Mouse (Mus musculus): Measurements from ENCODE around the gene Igf2bp3.
A peak's percentile ranks its signal among the peaks of the same experiment; 100 is the strongest.

Gene Igf2bp3

GRCm38 (mm10) chr6:49173674-49174073, 41.1 kb downstream of the Igf2bp3 start:
- no peak for DNase-seq (ENCODE audit: low spot score)

DNA sequence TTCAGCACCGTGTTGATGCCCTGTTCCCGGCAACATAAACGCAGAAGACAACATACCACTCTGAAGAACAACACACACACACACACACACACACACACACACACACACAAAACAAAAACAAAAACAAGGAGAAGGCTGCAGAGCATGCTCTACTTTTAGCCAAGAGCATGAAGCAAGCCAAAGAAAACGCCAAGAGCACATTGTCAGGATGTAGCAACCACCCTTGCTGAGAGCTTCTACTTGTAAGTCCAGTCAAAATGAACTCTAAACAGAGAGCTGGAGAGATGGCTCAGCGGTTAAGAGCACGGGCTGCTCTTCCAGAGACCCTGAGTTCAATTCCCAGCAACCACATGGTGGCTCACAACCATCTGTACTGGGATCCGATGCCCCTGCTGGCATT, 41.5 kb downstream of the Igf2bp3 start:
- no peak for DNase-seq (ENCODE audit: low spot score)

- no peak for DNase-seq (ENCODE audit: low spot score)
These were observed 43.5 kb downstream of the Igf2bp3 start for GRCm38 (mm10) chr6:49171216-49171615.

DNA sequence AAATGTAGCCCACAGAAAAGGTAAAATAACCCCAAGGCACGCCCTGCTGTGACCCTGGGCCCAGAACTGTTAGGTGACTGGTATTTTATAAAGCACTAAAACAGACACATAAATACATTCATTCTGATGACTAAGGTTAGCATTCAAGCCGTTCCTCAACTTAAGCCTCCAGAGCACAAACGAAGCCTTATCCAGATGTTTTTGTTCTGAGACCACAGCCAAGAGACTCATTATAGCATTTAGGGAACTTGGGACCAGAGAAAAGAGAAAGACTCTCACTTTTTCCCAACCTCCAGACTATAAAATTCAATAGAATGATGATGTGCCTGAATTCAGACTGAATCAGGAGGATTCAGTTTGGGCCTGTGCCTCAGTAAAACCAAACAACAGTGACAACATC, 46.1 kb downstream of the Igf2bp3 start:
- no peak for DNase-seq (ENCODE audit: low spot score)

DNA sequence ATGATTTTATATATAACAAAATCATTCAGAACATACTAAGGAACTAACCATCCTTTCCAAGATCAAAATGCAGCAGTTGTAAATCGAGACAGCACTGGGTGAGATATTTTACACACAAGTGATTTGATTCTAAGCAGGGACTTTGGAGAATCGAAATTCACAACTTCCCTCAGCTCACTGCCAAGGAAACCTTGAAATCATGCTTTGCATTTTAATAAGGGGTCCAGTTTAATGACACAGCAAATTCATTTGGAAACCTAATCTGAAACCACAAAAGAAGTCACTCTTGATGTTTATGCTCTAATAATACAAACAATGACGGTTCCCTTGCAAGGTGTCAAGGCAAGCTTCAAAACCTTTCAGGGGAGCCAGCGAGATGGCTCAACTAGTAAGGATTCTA, 47.4 kb downstream of the Igf2bp3 start:
- no peak for DNase-seq (ENCODE audit: low spot score)

- no peak for DNase-seq (ENCODE audit: low spot score)
These were observed 48.4 kb downstream of the Igf2bp3 start for GRCm38 (mm10) chr6:49166318-49166717.

- DNase-seq (ENCODE audit: low spot score) = no peak
These were observed 48.9 kb downstream of the Igf2bp3 start for GRCm38 (mm10) chr6:49165855-49166254.

DNA sequence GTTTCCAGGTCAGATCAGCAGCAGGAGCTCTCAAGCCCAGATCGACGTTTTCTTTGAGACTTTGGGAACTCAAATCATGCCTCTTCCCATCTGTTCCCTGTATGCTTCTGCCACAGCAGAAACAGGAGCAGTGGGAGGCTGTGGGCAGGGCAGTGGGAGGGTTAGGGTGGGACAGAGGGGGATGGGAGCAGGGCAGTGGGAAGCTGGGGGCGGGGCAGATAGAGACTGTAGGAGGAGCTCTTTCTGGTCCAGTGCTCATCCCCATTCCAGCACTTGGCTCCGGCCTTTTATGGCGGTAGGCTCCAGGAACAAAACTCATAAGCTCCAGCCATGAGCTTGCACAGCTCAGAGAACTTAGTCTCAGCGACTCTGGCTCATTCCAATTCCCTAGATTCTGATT, 49.7 kb downstream of the Igf2bp3 start:
- DNase-seq (ENCODE audit: low spot score) = no peak

- no peak for DNase-seq (ENCODE audit: low spot score)
These were observed 50.1 kb downstream of the Igf2bp3 start for GRCm38 (mm10) chr6:49164701-49165100.

GRCm38 (mm10) chr6:49159971-49160370, 54.8 kb downstream of the Igf2bp3 start:
- DNase-seq (ENCODE audit: low spot score) = no peak

- no peak for DNase-seq (ENCODE audit: low spot score)
These were observed 58.0 kb downstream of the Igf2bp3 start for GRCm38 (mm10) chr6:49156826-49157175.

GRCm38 (mm10) chr6:49156170-49156825, 58.5 kb downstream of the Igf2bp3 start:
- no peak for DNase-seq (ENCODE audit: low spot score)

- DNase-seq (ENCODE audit: low spot score) = no peak
These were observed 63.3 kb downstream of the Igf2bp3 start for GRCm38 (mm10) chr6:49151465-49151864.

- DNase-seq (ENCODE audit: low spot score) = no peak
These were observed 64.2 kb downstream of the Igf2bp3 start for GRCm38 (mm10) chr6:49150349-49151229.

- DNase-seq (ENCODE audit: low spot score) = no peak
These were observed 65.4 kb downstream of the Igf2bp3 start for GRCm38 (mm10) chr6:49149202-49149930.

DNA sequence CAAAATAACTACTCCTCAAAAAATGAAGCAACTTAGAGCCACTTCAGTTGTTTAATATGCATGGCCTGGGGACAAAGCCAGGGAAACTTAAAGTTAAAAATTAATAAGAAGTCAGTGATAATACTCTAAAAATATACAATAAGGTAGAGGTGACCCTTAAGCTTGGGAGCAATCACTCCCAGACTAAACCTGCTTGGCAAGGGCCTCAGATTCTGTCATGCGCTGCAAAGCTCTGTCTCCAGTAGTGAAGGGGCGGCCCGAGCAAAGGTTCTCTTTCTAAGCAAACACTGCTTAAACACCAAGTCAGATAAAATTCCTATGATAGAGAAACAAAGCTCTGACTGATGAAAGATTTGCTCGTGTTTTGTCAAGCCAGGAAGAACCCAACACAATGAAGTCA, 66.0 kb downstream of the Igf2bp3 start:
- DNase-seq (ENCODE audit: low spot score) = no peak

GRCm38 (mm10) chr6:49148368-49148767, 66.4 kb downstream of the Igf2bp3 start:
- DNase-seq (ENCODE audit: low spot score) = no peak

DNA sequence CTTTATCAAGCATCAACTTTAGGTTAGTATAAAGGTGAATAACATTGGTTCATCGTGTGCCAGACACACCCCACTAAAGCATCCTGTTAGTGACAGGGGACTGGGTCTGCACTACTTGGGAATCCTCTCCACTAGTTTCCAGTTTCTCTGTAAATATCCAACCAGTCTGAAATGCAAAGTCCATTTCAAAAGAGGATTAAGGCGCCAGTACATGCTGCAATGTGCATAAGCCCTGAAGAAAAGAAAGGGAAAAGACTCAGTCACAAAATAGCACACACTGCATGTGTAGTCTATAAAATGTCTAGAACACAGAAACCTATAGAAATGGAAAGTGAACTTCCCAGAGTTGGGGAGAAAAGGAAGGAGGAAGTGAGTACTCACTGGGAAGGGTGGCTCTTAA, 68.3 kb downstream of the Igf2bp3 start:
- DNase-seq (ENCODE audit: low spot score) = no peak

DNA sequence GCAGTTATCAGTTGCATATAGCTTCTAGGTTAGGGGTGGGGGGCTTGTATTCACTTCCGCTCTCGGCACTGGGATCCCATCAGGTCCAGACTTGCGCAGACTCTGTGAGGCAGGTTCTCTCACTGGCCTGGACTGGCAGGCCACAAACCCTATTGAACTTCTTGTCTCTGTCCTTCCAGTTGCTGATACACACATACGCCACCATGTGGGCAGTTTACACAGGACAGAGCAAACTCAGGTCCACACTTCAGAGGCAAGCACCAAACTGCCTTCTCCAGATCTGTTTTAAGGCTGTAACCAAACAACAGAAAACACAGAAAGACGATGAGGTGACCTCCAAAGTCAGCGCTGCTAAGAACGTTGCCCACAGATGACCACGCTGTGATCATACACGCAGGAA, 72.3 kb downstream of the Igf2bp3 start:
- DNase-seq (ENCODE audit: low spot score) = no peak

DNA sequence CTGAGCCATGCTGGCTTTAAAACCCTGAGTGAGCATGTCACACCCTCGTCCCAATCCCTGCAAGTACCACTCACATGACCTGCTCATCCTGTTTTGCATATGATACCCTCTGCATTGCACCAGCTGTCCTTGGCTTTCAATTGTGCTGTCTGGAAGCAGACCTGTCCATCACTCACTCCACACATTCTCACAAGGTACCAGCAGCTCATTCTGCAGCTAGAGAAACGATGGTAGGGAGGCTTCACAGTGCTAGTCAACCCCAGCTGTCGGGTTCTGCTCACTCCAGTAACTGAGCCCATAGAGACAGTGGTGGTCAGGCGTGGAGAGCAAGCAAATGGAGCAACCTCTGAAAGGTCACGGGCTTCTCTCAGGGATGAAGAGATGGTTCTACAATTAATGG, 73.6 kb downstream of the Igf2bp3 start:
- DNase-seq (ENCODE audit: low spot score) = no peak

DNA sequence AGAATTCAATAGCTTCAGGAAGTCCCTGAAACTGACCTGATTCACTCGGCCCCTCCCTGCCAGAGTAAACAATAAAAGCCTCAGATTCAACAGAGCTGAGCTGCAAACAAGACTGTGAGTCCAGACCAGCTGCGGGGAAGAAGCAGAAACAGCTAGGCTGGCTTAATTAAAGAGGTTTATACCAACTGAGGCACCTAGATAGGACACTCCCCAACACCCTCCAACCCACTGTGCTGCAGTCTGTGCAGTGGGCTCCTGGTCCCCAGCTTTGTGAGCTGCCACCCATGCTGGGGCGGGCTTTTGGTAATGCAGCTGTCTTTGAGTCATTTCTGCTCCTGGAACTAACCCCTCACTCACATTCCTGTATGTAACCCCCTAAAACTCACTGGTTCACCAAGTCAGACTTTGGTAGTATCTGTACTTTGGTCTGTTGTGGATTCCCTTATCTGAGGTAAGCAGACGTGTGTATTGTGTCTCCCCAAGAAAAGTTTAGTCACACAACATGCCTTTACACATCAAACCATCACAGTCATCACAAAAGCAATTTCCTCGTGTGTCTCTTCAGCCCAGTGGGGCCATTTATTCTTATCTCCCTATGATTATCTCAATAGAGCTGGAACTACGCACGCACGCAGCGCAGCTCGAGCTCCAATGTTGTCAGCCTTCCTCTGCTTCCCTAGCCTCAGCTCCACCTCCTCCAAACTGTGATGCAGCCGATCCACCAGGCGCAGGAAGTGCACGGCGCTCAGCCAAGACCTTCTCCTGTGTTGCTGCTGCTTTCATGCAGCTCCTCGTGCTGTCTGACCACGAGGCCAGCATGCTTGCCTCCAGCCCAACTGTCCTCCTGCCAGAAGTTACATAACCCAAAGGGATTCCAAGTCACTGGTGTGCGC, 76.4 kb downstream of the Igf2bp3 start:
- peak; percentile 70 for DNase-seq (ENCODE audit: low spot score)

DNA sequence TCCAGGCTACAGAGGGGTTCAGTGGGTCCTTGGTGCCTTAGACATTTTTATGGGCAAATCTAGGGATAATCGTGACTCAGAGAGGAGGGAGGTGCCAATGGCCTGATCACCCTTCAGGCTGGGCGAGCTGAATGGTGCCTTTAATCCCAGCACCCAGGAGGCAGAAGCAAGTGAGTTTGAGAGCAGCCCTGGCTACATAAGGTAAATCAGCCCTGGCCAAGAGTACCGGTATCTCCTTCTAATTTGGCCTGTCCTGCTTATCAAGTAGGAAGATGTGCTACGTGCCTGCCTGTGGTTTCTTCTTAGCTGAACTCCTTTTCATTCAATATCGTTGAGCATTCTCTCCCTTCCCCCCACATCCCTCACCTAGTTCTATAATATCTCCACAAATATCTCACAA, 78.0 kb downstream of the Igf2bp3 start:
- no peak for DNase-seq (ENCODE audit: low spot score)
